Mouse (Mus musculus) spleen, adult 2 months (tissue): ENCODE data around the gene Serpina1b.

ENCODE experiments used
- CTCF ChIP-seq: fragments of 200-500 bp; IDR thresholded peaks from 2 replicates; pipeline ENCODE4 v1.5.1; 2011; ENCODE audit warnings: mild to moderate bottlenecking, inconsistent platforms; ENCODE audit not compliant: insufficient read depth, insufficient read length, insufficient replicate concordance; ENCODE audit errors: extremely low read depth
- POLR2A ChIP-seq: fragments of 200-500 bp; IDR thresholded peaks from 2 replicates; pipeline ENCODE4 v1.6.1; 2011; ENCODE audit warnings: low read depth, low read length, inconsistent platforms

DNA sequence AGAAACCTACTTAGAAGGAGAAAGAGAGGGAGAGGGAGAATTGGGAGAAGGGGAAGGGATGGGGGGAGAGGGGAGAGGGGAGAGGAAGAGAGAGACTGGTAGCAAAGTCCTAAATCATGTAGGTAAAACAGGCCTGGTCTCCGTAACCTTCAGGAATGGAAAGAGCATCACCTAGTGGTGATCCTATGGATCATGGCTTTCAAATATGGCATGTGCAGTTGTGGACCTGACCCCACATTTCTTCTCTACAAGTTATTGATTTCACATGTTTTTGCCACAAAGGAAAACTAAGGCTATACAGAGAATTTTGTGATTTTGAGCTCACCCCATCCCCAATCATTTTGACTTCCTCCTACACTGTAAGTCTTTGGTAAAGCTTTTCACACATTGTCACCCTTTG lies 119.8 kb downstream of the Serpina1b start:
- no peak for TF ChIP-seq POLR2A
- no peak for TF ChIP-seq CTCF
